Mouse (Mus musculus) lung, postnatal 14 days (tissue): Measurements from ENCODE around the gene Hoxc12.

Experiments used
- DNase-seq: peaks from one replicate; pipeline ENCODE4 v3.0.0; 2021

Gene Hoxc12

DNA sequence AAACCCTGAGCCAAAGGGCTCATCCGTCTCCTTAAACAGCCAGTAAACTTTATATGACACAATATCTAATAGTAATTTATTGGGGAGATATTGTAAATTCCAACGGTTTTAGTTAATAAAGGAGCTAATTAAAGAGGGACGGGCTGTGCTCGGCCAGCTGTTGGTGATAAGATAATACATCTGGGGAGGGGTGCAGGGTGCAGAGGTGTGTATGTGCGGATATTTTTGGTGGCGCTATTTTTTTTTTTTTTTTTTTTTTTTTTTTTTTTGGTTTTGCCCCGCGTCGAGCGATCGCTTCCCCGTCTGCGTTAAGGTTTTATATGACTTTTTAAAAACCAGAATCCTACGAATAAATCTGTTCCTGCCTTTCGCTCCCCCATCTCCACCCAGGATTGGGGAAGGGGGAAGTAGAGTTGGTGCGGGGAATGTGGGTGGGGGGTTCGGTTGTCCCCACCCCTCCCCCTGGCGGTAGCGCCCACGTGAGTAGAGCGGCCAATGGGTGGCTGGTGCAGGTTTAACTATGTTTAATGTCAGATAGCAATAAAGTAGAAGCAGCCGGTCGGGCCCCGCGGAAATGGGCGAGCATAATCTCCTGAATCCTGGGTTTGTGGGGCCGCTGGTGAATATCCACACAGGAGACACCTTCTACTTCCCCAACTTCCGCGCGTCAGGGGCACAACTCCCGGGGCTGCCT is at the start of gene Hoxc12:
Gene Hoxc12 (plus strand): TSS at position 479 of the 694 bp plus-strand sequence.
- DNase-seq: no peak

DNA sequence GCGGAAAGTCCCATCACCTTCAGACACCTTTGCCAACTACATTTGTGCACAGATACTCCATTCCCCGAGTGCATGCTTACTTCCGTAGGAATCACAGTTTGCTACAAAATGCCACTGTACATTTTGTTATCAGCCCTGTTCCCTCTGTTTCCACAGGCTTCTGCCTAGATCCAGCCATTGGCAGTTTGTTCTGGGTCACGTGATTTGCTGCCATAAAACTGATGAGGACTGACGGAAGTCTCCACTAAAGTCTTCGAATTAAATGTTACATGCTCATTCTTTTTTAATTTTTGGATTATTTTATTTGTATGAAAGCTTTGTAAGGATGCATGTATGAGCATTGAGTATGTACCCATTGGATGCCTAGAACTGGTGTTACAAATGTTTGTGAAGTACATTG is 41.4 kb upstream of the Hoxc12 start:
- DNase-seq: no peak

GRCm38 (mm10) chr15:102904946-102905345 is 31.6 kb upstream of the Hoxc12 start:
- DNase-seq: no peak

- DNase-seq: no peak
Measured at GRCm38 (mm10) chr15:102909536-102909935, 27.0 kb upstream of the Hoxc12 start.

DNA sequence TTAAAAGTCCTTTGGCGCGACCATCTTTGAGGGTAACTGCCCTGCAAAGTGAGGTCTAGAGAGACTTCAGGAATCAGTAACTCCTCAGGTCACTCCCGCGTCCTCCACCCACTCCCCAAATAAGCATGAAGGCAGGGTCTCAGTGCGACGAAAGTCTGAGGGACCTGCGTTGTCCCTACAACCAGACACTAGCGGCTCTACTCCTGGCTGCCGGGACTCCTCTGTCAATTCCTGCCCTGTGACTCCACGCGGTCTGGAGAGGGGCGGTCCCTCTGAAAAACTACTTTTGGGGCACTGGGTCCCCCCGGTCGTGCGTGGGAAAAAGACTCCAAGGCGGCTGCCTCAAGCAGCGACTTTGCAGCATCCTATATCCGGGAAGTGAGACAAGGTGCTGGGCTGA is 26.5 kb upstream of the Hoxc12 start:
- no peak for DNase-seq

DNA sequence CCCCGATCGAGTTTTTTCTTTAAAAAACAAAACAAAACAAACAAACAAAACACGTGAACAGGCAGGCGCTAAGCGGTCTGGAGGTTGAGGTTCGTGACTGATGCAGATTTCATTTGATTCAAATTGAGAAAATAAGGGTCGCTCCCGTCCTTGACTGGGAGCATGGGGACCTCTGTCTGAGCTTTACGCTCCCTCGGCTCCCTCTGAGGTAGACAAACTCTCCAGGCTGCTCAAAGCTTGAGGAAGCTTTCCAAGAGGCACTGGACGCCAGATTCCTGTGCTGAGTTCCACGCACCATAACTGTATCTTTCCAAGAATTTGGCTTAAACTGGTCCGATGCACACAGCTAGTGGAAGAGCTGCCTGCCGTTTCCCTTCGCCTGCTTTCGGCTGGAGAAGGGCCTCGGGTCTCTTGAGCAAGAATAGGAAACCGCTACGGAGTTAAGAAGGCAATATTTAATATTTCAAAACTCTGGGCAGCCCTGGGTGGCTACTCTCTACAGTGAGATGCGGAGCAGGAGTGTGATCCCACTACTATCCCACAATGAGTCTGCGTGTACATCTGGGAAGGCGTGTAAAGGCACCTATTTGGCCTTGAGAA is 26.0 kb upstream of the Hoxc12 start:
- DNase-seq: no peak

DNA sequence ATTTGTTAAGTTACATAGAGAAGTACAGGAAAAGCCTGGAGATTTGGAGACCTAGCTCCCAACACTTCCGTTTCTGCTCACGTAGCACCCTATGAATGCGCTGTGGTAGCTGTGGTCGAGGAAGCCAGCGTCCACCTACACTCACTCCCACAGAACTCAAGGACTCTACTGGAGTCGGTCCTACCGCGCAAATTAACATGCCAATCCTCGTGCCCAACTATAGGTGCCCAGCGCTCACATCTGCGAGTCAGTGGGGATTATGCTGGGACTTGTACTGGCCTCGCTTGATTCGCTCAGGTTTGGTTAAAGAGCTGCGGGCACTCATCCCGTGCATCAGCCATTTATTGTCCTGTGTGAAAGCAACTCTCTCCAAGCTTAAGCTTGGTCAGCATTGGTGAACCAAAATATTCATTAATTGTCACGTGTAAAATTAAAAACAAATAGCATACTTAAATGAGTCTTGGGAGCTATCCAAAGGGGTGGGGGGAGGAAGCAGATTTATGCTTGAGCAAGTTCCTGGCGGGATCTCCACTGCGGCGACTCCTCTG is 23.4 kb upstream of the Hoxc12 start:
- DNase-seq: no peak

DNA sequence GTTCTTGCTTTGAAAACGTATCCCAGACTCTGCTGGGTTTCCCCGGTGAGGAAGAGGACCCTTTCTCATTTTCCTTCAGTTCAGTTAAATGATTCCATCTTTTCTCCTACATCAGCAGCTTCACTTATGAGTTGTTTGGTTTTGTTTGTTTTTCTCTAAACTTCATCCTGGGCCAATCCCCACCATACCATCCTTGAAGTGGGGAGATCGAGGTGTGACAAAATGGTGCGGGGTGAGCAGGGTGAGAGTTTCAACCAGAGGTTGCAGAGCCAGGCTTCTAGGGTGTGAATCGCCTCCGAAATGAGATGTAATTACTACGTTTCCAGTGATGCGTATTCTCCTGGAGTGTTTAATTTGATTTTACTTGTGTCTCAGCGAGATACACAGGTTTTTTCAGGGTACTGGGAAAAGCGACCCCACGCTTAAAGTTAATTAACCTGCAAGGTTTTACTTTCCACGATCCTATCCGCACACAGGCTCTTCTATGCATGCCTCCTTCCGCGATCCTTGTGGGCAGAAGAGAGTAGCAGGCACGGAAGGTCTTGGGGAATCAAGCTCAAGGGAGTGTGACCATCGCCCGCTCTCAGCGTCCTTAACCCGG is 18.5 kb upstream of the Hoxc12 start:
- DNase-seq: no peak

DNA sequence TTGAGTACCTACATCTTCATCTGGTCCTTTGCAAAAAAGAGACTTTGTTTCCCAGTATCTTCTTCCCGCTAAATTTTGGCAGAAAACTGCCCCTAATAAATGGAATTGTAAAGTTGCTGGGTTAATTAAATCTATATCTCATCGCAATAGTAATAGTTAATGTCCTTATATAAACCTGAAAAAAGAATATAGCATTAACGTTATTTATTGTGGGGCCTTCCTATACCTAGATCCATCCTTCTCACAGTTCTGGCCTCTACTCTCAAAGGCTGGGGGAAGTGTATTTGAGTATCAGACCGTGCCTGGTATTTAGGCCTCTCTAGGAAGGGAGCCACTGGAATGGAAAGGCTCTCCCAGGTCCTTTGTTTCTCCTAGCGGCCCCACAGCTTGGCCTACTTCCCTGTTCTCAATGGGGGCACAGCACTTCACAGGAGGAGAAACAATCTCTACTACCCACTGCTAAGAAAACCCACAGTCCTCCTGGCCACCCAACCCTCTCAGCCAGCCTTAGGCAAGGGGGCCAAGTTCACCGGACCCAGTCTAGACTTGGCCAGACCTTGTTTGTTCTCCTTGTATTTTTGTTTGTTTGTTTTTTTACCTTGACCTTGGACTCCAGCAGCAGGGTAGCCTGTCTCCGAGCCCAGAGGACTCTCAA is 17.8 kb upstream of the Hoxc12 start:
- DNase-seq: no peak

DNA sequence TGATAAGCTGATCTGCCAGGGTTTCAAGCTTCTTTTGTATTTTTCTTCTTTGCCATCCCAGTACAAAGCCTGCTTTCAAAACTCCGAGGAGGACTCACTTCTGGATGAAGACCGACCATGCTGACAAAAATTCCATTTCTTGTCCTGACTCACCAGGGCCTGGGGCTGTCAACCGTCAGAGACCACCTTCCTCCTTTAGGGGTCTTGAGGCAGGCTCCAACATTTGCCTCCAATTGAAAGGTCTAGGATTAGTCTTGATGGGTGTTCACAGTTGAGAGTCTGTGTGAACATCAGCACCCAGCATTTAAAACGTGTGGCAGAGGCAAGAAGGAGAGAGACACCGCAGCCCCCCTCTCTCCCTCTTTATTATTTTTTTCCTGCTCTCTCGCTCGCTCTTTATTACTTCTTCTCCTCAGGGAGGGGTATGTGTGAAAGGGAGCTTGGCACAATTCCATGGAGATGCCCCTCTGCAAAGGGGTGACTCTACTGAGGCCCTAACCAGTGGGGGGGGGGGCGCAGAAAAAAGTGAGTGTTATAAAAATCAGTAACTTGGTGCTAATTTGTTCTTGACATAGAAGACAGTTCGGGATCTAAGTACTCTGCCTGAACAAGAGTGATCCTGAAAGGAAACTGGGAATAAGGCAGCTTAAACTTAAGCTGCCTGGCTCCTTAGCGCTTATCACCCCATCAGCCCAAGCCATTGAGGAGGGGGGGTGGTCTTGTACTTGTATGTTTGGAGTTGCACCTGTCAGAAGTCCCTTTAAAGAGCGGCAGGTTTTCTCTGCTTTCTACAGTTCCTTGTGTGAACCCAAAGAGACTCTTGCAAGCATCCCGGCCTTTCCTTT is 17.0 kb upstream of the Hoxc12 start:
- DNase-seq: no peak

- peak; percentile 26 for DNase-seq
Measured at GRCm38 (mm10) chr15:102920619-102921018, 15.9 kb upstream of the Hoxc12 start.

- no peak for DNase-seq
Measured at GRCm38 (mm10) chr15:102921053-102922011, 15.2 kb upstream of the Hoxc12 start, which contains the start of gene Hoxc13. Gene Hoxc13, plus strand, starts transcription at chr15:102921103.

- DNase-seq: peak; percentile 37
Measured at GRCm38 (mm10) chr15:102922012-102922362, 14.6 kb upstream of the Hoxc12 start.

DNA sequence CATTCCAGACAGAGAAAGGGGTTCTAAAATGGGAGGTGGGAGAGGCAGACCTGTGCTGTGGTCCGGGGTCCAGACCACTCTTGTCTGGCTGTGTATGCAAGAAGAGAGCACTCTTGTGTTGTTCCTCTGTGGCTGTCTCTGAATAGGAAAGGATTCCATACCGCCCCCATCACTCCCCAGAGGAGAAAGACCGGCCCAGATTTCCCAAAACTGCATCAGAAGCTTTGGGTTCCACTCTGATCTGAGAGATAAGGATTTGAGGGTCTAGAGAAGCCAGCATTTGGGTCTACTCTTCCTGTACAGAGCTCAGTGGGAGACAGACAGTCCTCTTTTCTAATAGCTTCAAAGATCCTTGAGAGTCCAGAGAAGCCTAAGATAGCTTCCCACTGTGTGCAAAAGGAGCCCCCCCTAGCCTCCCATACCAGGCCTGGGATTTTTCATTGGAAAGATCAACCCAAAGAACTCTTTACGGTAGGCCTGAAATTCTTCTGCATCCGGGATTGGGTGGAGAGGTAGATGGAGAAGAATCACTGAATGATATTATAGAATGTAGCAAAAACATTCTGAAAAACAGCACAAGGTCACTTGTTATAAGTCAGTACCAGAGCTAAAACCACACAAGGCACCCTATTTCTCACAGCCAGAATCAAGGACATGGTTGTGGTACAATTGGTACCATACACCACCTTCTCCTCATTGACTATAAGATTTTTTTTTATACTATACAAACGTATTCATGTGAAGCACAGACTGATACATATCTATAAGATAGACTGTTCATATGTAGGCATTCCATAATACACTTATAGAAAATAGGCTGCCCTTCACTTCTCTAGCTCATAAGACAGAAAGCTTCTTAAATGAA is 13.7 kb upstream of the Hoxc12 start:
- no peak for DNase-seq

GRCm38 (mm10) chr15:102927032-102927645 is 9.4 kb upstream of the Hoxc12 start:
- no peak for DNase-seq

DNA sequence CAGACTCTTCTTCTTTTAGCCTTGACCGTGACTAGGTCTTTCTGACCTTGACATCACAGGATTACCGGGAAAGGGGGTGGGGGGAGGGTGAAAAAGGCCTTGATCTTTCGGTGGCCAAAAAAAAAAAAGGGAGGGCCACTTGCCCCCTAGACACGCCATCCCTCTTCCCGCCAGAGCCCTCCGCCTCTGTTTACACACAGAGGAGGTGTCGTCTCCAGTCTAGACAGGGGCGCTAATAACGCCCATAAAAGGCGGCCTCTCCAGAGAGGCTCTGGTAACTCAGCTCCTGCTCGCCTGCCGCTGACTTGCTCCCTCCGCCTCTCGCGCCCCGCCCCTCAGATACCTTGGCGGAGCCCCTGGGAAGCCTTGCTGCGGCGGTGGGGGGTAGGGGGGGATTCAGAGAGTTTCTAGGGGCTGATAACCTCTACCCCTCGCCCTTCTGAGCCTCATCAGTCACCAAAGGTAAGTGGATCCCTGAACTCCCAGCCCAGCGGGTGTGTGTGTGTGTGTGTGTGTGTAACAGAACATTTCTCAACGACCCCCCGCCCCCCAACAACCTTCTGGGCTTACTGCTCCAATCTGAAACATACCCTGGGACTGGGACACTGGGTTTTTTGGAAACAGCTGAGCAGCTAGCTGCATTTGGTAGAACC is 4.7 kb upstream of the Hoxc12 start:
- no peak for DNase-seq

GRCm38 (mm10) chr15:102934438-102934837 is 2.1 kb upstream of the Hoxc12 start:
- DNase-seq: no peak

- DNase-seq: no peak
Measured at GRCm38 (mm10) chr15:102934897-102935296, 1.7 kb upstream of the Hoxc12 start.

GRCm38 (mm10) chr15:102937036-102937666 is 594 bp downstream of the Hoxc12 start:
- DNase-seq: no peak
